Mouse (Mus musculus): Measurements from ENCODE around the gene Bcl2a1d. TPM values are rescaled to one million over a fixed set of nuclear protein-coding genes. Genes with fewer than 3 reads are reported as not detected.
"Not testable (repeated sequence)": the region's sequence is repeated elsewhere in the genome, so short reads cannot be mapped to it uniquely, and the experiment has no call there.

Gene Bcl2a1d
- total RNA-seq (2018; cell fraction: chromatin; rRNA removed), result 100 to 1,000 TPM in 17 of 26 experiments, 10 to 100 TPM in 6, 1 to 10 TPM in 3; 4.8 to 661 (median 144) TPM
- 100 to 1,000 TPM in 18 of 26 experiments, 10 to 100 TPM in 8; 13.6 to 635 (median 167) TPM for total RNA-seq (2018; cell fraction: cytosol; rRNA removed)
- total RNA-seq (2018; cell fraction: nucleus; rRNA removed), result 100 to 1,000 TPM in 23 of 26 experiments, 10 to 100 TPM in 2, 1 to 10 TPM in 1; 8.9 to 976 (median 457) TPM
- polyA plus RNA-seq (2018), result 21.3 to 27.9 TPM (median 23.0 TPM) in 3 replicates

DNA sequence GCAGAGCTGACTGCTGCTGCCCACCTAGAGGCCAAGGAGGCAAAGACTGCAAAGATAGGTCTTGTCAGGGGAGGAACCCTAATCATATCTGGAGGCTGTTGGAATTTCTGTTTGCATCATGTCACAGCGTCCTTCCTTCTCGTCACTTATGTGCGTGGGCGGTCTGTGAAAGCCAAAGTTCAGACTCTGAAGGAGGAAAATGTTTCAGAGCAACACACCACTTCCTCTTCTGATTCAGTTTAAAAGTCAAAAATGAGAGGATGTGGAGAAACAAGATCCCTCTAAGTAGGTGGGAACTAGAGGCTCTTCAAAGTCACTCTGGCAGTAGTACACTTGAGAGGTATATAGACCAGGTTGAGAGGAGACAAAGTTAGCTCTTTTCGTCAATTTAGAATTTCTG, at the start of gene Bcl2a1d:
Bcl2a1d (minus strand) TSS at position 187 of the 400 bp plus-strand sequence.
- WGBS (ENCODE audit: missing documents), result 25% methylated on average over 1 of the region's 5 CpGs
- not testable (repeated sequence) for H3K79me2 ChIP-seq (ENCODE audit: inconsistent target); H3K4me3 ChIP-seq (ENCODE audit: inconsistent target); H3K36me3 ChIP-seq (ENCODE audit: inconsistent target)
- H3K27ac ChIP-seq, result peak within 1 kb of the TSS; percentile 55

DNA sequence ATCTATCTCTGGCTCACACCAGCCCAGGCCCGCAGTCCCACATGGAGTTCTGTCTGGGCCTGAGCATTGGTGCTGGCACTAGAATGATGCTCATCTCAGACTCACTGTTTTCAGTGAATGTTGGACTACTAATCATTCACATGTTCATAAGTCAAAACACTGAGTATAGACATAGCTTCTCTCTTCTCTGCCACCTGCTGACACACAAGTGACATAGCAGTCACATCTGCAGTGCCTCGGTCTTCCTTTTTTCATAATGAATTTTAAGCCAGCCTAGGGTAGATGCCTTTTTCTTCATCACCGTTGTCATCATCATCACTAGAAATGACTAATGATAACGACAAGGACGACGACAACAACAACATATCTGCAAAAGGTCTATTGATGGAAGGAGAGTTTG, 38.5 kb upstream of the Bcl2a1d start:
- H3K27ac ChIP-seq; H3K79me2 ChIP-seq (ENCODE audit: inconsistent target): not testable (repeated sequence)
- no CpG with 5 or more reads among the region's 6 CpGs for WGBS (ENCODE audit: missing documents)

DNA sequence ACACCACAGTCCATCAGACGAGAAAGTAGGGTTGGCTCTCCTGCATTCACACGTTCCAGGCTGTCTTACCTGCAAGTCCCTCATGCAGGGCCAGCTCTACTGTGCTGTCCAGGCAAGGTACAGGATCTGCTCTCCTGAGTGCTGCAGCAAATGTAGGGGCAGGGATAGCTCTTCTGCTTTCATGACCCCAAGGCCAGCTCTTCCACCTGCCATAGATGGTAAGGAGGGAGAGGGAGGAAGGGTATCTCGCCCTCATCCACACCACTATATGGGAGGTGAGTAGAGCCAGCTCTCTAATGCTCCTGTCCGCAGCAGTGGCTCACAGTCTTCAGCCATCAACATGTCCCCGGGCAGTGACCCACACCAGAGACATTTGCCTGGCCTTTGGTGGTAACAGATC, 37.8 kb upstream of the Bcl2a1d start:
- H3K4me3 ChIP-seq (ENCODE audit: inconsistent target); H3K36me3 ChIP-seq (ENCODE audit: inconsistent target); H3K27ac ChIP-seq; H3K79me2 ChIP-seq (ENCODE audit: inconsistent target): not testable (repeated sequence)
- 60% methylated on average over 1 of the region's 5 CpGs for WGBS (ENCODE audit: missing documents)

More for the DNA sequence above, 38.5 kb upstream of the Bcl2a1d start:
- H3K4me3 ChIP-seq (ENCODE audit: inconsistent target); H3K36me3 ChIP-seq (ENCODE audit: inconsistent target): not testable (repeated sequence)

DNA sequence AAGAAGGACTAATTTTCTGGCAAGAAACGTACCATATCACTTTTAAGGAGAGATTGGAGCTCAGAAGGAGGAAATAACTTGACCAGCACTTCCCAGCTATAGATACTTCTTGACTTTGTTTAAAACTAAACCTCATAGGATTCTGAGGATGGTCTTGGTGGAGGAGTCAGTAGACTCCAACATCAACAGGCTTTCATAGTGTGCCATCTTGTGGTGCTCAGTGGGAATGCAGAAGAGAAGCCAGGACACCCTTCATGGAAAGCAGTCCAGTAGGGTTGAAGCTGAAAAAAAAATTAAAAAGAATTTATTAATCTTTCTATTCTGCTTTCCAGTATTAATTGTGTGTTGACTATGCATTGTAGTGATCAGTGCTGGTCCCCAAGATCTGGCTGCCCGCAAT, 15.0 kb upstream of the Bcl2a1d start:
- not testable (repeated sequence) for H3K79me2 ChIP-seq (ENCODE audit: inconsistent target); H3K4me3 ChIP-seq (ENCODE audit: inconsistent target); H3K36me3 ChIP-seq (ENCODE audit: inconsistent target); H3K27ac ChIP-seq
- WGBS (ENCODE audit: missing documents), result no CpG with 5 or more reads among the region's 2 CpGs

DNA sequence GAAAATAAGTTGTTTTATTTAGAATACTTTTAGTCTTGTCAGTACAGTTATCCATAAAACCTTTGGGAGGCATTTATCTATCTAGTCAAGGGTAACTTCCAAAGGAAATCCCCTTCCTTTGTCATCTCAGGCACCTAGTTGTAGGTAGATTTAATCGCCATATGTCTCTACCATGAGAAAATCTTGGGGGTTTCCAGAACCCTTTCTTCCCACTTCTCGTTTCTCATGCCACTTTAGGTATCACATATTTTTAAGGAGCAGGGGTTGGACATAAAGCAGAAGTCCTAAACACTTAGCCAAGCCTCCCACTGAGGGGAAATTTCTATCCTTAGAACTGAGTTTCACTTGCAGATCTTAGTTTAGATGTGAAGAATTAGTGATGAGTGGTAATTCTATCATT, 14.3 kb upstream of the Bcl2a1d start:
- H3K4me3 ChIP-seq (ENCODE audit: inconsistent target); H3K79me2 ChIP-seq (ENCODE audit: inconsistent target); H3K36me3 ChIP-seq (ENCODE audit: inconsistent target); H3K27ac ChIP-seq: not testable (repeated sequence)
- WGBS (ENCODE audit: missing documents), result no CpG with 5 or more reads among the region's 2 CpGs

DNA sequence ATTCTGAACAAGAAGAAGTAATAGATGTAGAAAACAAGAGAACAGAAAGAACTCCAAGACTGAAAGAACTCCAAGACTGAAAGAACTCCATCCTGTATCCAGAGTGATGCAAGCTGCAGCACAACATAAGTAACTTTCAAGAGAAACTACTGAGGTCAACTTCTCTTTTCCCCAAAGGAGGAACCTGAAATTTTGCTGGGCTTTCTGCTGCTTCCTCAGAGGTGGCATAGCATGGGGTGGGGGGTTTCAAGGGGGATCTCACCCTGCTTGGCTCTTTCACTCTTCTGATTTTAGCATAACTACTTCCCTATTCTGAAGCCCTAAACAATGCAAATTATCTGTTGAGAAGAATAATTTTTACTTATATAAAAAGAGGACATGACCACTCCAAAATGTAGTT, 3.6 kb upstream of the Bcl2a1d start:
- H3K36me3 ChIP-seq (ENCODE audit: inconsistent target); H3K4me3 ChIP-seq (ENCODE audit: inconsistent target); H3K79me2 ChIP-seq (ENCODE audit: inconsistent target); H3K27ac ChIP-seq: not testable (repeated sequence)

DNA sequence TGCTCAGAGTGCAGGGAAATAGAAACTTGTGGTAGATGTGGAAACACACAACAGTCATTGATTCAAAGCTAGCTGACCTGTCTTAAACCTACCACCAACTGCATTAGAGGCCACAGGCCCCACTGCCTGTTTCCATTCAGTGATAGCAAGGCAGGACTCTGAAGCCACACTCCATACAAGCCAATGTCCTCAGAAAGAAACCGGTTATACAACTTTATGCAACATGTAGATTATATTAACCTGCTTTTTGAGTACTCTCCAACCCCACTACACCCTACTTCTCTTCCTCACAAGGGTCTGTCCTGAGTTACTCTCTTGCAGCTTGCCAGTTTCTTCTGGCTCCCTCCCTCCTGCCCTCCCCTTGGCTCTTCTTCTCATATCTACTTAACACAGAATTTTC, 1.5 kb upstream of the Bcl2a1d start:
- WGBS (ENCODE audit: missing documents), result 100% methylated on average over 1 of the region's 1 CpGs
- not testable (repeated sequence) for H3K79me2 ChIP-seq (ENCODE audit: inconsistent target); H3K27ac ChIP-seq; H3K36me3 ChIP-seq (ENCODE audit: inconsistent target); H3K4me3 ChIP-seq (ENCODE audit: inconsistent target)

DNA sequence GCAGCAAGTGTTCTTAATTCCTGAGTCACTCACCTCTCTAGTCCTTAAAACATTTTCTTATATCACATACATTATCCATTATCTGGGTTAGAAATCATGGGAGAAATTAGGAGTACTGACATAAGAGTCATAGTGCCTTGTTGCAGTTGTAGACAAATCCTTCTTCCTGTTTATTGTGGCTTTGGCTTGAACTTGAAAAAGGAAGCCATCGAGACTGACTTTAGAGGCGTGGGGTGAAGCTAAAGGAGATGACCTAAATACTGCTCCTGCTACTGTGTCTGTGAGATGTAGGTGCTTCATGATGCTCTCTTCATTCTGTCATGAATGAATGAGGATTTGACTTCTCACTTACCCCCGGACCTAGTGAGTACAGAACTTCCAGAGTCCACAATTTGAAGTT, 620 bp upstream of the Bcl2a1d start:
- H3K4me3 ChIP-seq (ENCODE audit: inconsistent target); H3K36me3 ChIP-seq (ENCODE audit: inconsistent target); H3K79me2 ChIP-seq (ENCODE audit: inconsistent target): not testable (repeated sequence)
- H3K27ac ChIP-seq, result peak overlapping the region; percentile 55
- no CpG with 5 or more reads among the region's 3 CpGs for WGBS (ENCODE audit: missing documents)

DNA sequence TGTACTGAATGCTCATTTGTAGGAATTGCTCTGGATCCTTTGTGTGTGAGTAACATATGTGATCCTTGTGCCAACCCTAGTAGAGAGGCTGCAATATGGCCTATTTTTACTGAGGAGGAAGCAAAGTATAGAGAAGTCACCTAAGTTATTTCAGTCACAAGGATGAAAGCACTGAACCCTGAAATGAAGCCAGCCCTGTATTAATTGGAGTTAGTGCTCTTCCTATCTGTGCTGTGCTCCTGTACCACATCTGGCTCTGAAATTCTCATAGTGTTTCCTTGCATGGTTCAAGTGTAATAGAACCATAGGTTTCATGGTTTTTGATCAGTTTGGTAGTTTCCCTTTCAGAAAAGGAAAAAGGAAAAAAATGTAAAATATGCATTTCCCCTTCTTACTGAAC, 3.4 kb downstream of the Bcl2a1d start:
- not testable (repeated sequence) for H3K27ac ChIP-seq; H3K36me3 ChIP-seq (ENCODE audit: inconsistent target); H3K79me2 ChIP-seq (ENCODE audit: inconsistent target); H3K4me3 ChIP-seq (ENCODE audit: inconsistent target)

DNA sequence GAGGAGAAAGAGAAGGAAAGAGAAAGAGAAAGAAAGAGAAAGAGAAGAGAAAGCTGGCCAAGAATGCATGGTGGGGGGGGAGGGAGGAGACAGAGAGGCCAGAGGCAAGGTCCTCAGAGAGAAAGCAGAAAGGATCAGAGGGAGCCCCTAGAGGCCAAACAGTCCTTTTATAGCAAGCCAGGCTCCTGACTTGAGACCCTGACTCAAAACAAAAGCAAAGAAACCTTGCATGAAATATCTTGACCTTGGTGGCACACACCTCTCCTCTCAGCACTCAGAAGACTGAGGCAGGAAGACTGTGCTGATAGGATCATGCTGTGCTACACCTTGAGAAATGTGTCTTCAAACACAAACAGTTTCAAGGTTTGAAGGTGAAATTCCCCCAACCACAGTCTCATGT, 10.1 kb downstream of the Bcl2a1d start:
- not testable (repeated sequence) for H3K36me3 ChIP-seq (ENCODE audit: inconsistent target); H3K4me3 ChIP-seq (ENCODE audit: inconsistent target); H3K27ac ChIP-seq
- H3K79me2 ChIP-seq (ENCODE audit: inconsistent target), result peaks cover 14% of the 10 kb centered on the region

DNA sequence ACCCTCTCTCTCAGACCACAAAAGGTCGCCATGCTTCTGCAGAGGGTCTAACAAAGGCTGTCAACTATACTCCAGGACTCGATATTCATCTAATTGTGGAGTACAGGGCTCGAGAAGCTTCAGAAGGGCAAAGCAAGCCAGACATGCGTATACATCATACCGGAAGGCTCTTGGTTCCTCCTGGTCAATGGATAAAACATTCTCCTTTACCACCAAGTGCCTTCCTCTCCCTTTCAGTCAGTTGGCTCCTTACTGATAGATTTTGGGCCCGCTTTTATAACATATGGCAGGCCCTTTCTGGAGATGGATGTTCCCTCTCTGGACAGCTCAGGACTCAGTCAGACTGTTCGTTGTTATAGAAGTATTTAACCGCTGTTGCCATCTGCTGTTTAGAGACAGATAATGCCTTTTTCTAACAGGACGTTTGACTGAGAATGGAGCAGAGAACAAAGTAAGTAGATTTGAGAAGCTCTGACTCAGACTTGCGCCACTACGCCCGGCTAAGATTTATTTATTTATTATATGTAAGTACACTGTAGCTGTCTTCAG, 11.7 kb downstream of the Bcl2a1d start, which contains the start of gene Mthfsl:
Mthfsl (minus strand) TSS at position 308 of the 549 bp plus-strand sequence.
- WGBS (ENCODE audit: missing documents), result 11% methylated on average over 10 of the region's 12 CpGs
- Histone ChIP-seq H3K79me2 (ENCODE audit: inconsistent target) (peaks cover 28% of the 10 kb centered on the region), H3K27ac (peak within 1 kb of the TSS; percentile 74), H3K4me3 (ENCODE audit: inconsistent target) (peak within 1 kb of the TSS; percentile 46)
- not testable (repeated sequence) for H3K36me3 ChIP-seq (ENCODE audit: inconsistent target)

DNA sequence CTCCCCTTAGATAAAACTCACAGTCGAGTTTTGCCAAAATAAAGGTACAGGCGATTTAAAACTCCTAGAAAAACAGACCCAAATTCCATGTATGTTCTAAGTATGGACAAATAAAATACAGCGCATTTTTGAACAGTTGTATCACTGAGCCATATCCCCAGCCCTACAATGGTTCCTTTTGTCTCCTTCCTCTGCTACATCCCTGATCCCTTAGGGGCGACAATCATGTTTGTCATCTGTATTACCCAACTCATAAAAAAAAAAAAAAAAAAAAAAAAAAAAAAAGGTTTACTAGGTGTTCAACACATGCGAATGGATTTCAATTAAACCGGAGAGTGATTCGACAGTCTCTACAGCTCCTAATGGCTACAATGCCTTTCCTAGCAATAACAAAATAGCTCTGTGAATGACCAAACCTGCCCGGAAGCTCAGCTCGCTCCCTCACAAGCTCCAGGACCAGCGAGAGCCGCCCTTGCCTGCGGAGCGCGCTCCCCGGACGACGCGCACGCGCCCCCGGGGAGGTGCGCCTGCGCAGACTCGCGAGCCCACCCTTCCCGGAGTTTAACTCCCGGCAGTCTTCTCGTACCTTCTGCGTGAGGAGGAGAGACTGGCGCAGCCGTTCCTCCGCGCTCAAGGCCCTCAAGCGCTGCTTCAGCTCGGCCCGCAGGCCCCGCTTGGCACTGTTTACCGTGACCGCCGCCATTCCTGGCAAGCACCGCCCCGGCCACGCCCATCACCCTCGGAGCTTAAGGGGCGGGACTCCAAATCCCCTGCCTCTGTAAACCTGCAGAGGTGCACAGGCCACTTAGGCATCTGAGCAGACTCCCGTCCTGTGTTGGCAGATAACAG, 12.4 kb downstream of the Bcl2a1d start:
- Histone ChIP-seq H3K27ac (peak overlapping the region; percentile 74), H3K79me2 (ENCODE audit: inconsistent target) (peaks cover 34% of the 10 kb centered on the region), H3K4me3 (ENCODE audit: inconsistent target) (peak overlapping the region; percentile 46)
- whole genome bisulfite sequencing (ENCODE audit: missing documents), result 2% methylated on average over 5 of the region's 46 CpGs
- H3K36me3 ChIP-seq (ENCODE audit: inconsistent target), result not testable (repeated sequence)

DNA sequence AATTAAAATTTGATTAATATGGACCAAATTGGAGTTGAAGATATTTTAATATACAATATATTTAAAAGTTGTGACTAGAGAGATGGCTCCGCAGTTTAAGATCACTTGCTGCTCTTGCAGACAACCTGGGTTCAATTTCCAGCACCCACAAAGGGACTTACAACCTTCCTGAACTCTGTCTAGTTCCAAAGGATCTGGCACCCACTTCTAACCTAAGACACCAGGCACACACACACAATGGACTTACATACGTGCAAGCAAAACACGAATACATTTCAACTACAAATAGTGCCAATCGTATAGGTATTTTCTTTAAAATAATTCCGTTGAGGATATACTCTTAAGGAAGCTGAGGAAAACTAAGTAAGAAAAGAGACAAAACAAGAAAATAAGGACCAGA, 13.1 kb downstream of the Bcl2a1d start:
- peak overlapping the region; percentile 46 for H3K4me3 ChIP-seq (ENCODE audit: inconsistent target)
- H3K27ac ChIP-seq, result peak overlapping the region; percentile 74
- WGBS (ENCODE audit: missing documents), result 100% methylated on average over 1 of the region's 5 CpGs
- H3K79me2 ChIP-seq (ENCODE audit: inconsistent target), result peaks cover 41% of the 10 kb centered on the region
- not testable (repeated sequence) for H3K36me3 ChIP-seq (ENCODE audit: inconsistent target)

DNA sequence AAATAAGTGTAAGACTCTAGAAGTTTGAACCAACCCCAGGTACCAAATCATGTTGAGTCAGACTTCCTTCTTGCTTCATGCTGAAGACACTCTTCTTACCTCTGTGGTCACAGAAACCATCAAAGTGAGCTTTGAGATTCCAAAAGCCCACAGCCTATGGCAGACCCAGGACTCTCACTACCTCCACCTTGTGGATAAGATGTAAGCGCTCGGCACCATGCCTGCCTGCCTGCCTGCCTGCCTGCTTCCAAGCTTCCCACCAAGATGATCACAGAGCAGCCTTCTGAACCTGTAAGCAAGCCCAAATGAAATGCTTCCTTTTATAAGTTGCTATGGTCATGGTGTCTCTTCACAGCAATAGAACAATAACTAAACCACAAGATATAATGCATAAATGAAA, 13.6 kb downstream of the Bcl2a1d start:
- not testable (repeated sequence) for H3K36me3 ChIP-seq (ENCODE audit: inconsistent target)
- peak overlapping the region; percentile 46; the same call in 1 of the 2 replicates for H3K4me3 ChIP-seq (ENCODE audit: inconsistent target)
- peak overlapping the region; percentile 74 for H3K27ac ChIP-seq
- no CpG with 5 or more reads among the region's 2 CpGs for WGBS (ENCODE audit: missing documents)
- H3K79me2 ChIP-seq (ENCODE audit: inconsistent target), result peaks cover 46% of the 10 kb centered on the region

DNA sequence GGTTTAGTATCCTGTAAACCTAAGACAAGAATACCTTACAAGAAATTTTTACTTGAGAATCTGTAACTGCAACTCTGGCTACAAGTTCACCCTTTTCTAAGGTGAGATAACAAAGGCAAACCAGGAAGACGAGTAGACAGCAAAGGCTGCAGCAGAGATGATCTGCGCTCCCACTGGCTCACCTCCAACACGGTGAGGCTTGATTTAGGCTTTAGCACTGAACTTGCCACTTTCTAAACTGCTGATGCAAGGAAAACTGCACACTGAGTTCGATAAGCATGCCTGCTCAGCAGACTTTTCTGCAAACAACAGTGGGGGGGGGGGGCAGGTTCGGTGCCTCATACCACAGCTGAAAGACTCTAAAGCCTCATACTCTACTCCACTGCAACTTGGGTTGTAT, 17.2 kb downstream of the Bcl2a1d start:
- WGBS (ENCODE audit: missing documents), result 79% methylated on average over 3 of the region's 5 CpGs
- Histone ChIP-seq H3K79me2 (ENCODE audit: inconsistent target) (peaks cover 68% of the 10 kb centered on the region), H3K27ac (peak overlapping the region; percentile 44)
- not testable (repeated sequence) for H3K36me3 ChIP-seq (ENCODE audit: inconsistent target); H3K4me3 ChIP-seq (ENCODE audit: inconsistent target)
